Mouse (Mus musculus): ENCODE data around the gene Tpgs1. TPM values are rescaled to one million over a fixed set of nuclear protein-coding genes. Genes with fewer than 3 reads are reported as not detected.

Tpgs1 gene
- polyA plus RNA-seq, 1 experiment from 2014 or later: 65.6 TPM

DNA sequence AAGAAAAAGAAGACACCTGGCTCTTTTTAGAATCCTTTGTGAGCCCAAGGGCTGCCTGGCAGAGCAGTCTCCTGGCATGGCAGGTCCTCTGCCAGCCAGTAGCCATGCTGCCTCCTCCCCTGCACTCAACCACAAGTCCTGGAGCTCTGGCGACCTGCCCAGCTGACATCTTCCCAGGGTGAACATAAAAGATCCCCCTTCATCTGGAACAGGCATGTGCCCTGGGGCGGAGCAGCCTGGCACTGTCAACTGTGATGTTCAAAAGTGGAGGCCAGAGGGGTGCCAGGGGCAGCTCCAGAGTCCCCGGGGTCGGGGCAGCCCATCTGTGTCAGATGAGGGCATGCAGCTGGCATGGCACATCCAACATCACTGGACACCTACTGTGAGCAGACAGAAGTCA lies 45.8 kb downstream of the Tpgs1 start:
- Histone ChIP-seq H3K27ac (replicated peaks; ENCODE audit: low read depth, low read length) (no peak overlapping the region), H3K9me3 (replicated peaks; ENCODE audit: control insufficient read depth, low read length) (no peaks in the 10 kb centered on the region), H3K36me3 (replicated peaks; ENCODE audit: control insufficient read depth, insufficient read depth, low read depth, low read length) (no peaks in the 10 kb centered on the region; the same call in none of the 2 replicates), H3K4me3 (ENCODE audit: low read depth, low read length) (no peak overlapping the region), H3K27me3 (ENCODE audit: control insufficient read depth, insufficient read depth, low read length) (peaks cover 29% of the 10 kb centered on the region), H3K9ac (replicated peaks; ENCODE audit: low read length) (no peak overlapping the region), H3K4me2 (ENCODE audit: low read depth, low read length) (no peak overlapping the region), H3K4me1 (ENCODE audit: control insufficient read depth, insufficient read depth, low read length) (peaks cover 4% of the 10 kb centered on the region; the same call in 1 of the 2 replicates)
- 64% methylated on average over 4 of the region's 4 CpGs for WGBS
- ATAC-seq (replicated peaks; ENCODE audit: insufficient number of reproducible peaks, low FRiP score, low TSS enrichment, low read depth) (no peak), DNase-seq (ENCODE audit: low spot score) (no peak)

DNA sequence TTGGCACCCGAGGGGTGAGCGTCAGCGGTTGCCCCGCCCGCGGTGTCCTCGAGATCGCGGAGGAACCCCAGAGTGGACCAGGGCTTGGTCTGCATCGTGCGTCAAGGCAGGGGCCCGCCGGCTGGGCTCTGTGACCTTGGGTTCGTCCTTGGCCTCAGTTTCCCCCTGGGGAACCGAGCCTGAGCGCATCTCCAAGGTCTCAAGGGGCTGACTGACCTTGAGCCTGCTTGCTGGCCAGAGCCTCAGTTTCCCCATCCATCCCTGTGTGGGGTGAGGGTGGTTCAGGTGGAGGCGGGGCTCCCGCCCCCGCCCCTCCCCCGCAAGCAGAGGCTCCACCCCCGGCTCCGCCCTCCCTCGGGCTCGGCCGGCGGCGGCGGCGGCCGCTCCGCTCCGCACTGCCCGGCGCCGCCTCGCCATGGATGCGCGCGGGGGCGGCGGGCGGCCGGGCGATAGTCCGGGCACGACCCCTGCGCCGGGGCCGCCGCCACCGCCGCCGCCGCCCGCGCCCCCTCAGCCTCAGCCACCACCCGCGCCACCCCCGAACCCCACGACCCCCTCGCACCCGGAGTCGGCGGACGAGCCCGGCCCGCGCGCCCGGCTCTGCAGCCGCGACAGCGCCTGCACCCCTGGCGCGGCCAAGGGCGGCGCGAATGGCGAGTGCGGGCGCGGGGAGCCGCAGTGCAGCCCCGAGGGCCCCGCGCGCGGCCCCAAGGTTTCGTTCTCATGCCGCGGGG lies 47.3 kb downstream of the Tpgs1 start, which contains the start of gene Hcn2:
Gene Hcn2, plus strand, starts transcription at position 381 of the 734 bp plus-strand sequence.
- H3K4me3 ChIP-seq (ENCODE audit: low read depth, low read length): peak within 1 kb of the TSS; percentile 58
- H3K4me2 ChIP-seq (ENCODE audit: low read depth, low read length): peak within 1 kb of the TSS; percentile 97
- no peaks in the 10 kb centered on the region for H3K9me3 ChIP-seq (replicated peaks; ENCODE audit: control insufficient read depth, low read length)
- peak within 1 kb of the TSS; percentile 51 for H3K9ac ChIP-seq (replicated peaks; ENCODE audit: low read length)
- WGBS: 3% methylated on average over 45 of the region's 91 CpGs
- H3K27ac ChIP-seq (replicated peaks; ENCODE audit: low read depth, low read length): no peak within 1 kb of the TSS
- H3K27me3 ChIP-seq (ENCODE audit: control insufficient read depth, insufficient read depth, low read length): peaks cover 29% of the 10 kb centered on the region
- ATAC-seq (replicated peaks; ENCODE audit: insufficient number of reproducible peaks, low FRiP score, low TSS enrichment, low read depth) (no peak), DNase-seq (ENCODE audit: low spot score) (no peak)
- no peaks in the 10 kb centered on the region; the same call in 1 of the 2 replicates for H3K36me3 ChIP-seq (replicated peaks; ENCODE audit: control insufficient read depth, insufficient read depth, low read depth, low read length)
- peaks cover 4% of the 10 kb centered on the region; the same call in 1 of the 2 replicates for H3K4me1 ChIP-seq (ENCODE audit: control insufficient read depth, insufficient read depth, low read length)

DNA sequence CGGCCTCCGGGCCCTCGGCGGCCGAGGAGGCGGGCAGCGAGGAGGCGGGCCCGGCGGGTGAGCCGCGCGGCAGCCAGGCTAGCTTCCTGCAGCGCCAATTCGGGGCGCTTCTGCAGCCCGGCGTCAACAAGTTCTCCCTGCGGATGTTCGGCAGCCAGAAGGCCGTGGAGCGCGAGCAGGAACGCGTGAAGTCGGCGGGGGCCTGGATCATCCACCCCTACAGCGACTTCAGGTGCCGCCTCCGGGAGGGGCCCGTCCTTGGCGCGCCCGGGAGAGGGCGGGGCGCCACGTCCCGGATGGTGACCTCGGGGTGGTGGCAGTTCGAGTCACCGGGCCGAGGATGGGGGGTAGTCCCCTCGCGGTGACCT lies 47.8 kb downstream of the Tpgs1 start:
- 0% methylated on average over 39 of the region's 44 CpGs for WGBS
- Histone ChIP-seq H3K4me2 (ENCODE audit: low read depth, low read length) (peak overlapping the region; percentile 97), H3K36me3 (replicated peaks; ENCODE audit: control insufficient read depth, insufficient read depth, low read depth, low read length) (no peaks in the 10 kb centered on the region; the same call in 1 of the 2 replicates), H3K9ac (replicated peaks; ENCODE audit: low read length) (peak overlapping the region; percentile 51), H3K9me3 (replicated peaks; ENCODE audit: control insufficient read depth, low read length) (no peaks in the 10 kb centered on the region), H3K4me1 (ENCODE audit: control insufficient read depth, insufficient read depth, low read length) (peaks cover 4% of the 10 kb centered on the region; the same call in 1 of the 2 replicates), H3K27ac (replicated peaks; ENCODE audit: low read depth, low read length) (no peak overlapping the region), H3K4me3 (ENCODE audit: low read depth, low read length) (peak overlapping the region; percentile 58), H3K27me3 (ENCODE audit: control insufficient read depth, insufficient read depth, low read length) (peaks cover 29% of the 10 kb centered on the region)
- DNase-seq (ENCODE audit: low spot score) (no peak), ATAC-seq (replicated peaks; ENCODE audit: insufficient number of reproducible peaks, low FRiP score, low TSS enrichment, low read depth) (no peak)

DNA sequence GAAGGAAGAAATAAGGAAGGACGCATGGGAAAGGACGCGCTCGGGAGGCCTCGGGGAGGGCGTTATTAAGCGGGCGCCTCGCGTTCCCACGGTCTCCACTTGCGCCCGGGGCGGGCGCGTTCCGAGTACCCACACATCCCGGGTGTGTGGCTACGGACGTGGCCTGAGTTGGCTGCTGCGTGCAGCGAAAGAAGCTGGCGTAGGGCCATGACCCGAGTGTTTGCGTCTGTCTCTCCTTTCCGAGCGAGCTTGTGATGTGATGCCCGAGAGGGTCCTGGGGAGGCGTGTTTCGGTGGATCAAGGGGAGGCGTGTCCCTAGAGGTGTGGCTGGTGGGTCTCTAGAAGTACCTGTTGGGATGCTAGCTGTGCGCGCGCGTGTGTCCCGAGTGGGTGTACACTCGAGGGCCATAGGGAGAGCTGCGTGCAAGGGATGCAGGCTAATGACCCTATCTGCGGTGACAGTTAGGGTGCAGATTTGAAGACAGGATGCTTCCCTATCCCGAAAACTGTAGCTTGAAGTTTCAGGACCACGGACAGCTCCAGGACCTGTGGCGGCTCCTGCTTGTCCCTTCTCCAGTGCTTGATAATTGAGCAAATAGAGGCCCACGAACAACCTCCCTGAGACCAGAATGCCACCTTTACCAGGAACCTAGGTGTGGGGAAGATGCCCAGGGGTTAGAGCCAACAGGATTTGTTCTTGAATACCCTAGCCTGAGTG lies 48.6 kb downstream of the Tpgs1 start:
- Histone ChIP-seq H3K4me2 (ENCODE audit: low read depth, low read length) (peak overlapping the region; percentile 5; the same call in 1 of the 2 replicates), H3K36me3 (replicated peaks; ENCODE audit: control insufficient read depth, insufficient read depth, low read depth, low read length) (no peaks in the 10 kb centered on the region), H3K9ac (replicated peaks; ENCODE audit: low read length) (no peak overlapping the region), H3K4me1 (ENCODE audit: control insufficient read depth, insufficient read depth, low read length) (peaks cover 4% of the 10 kb centered on the region; the same call in 1 of the 2 replicates), H3K9me3 (replicated peaks; ENCODE audit: control insufficient read depth, low read length) (no peaks in the 10 kb centered on the region), H3K4me3 (ENCODE audit: low read depth, low read length) (no peak overlapping the region; the same call in 1 of the 2 replicates), H3K27ac (replicated peaks; ENCODE audit: low read depth, low read length) (no peak overlapping the region), H3K27me3 (ENCODE audit: control insufficient read depth, insufficient read depth, low read length) (peaks cover 29% of the 10 kb centered on the region)
- DNase-seq (ENCODE audit: low spot score) (peak; percentile 91), ATAC-seq (replicated peaks; ENCODE audit: insufficient number of reproducible peaks, low FRiP score, low TSS enrichment, low read depth) (no peak)
- WGBS: 7% methylated on average over 42 of the region's 43 CpGs

DNA sequence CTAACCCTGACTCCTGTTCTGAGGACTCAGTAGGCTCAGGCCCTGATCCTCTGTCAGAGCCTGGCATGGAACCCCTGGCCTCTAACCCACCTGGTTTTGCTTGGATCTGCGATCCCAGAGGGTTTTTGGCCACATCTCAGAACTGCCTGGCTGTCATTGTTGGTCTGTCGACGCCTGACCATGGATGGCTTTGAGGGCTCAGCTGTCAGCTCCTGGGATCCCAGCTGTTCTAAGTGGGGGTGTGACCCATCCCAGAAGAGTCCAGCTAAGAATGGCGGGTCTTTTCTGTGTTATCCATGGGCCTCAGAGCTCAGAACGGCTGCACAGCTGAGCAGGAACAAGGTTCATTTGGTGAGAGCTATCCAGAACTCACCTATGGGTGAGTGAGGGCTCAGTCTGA lies 51.9 kb downstream of the Tpgs1 start:
- Histone ChIP-seq H3K4me1 (ENCODE audit: control insufficient read depth, insufficient read depth, low read length) (peaks cover 4% of the 10 kb centered on the region; the same call in 1 of the 2 replicates), H3K27ac (replicated peaks; ENCODE audit: low read depth, low read length) (no peak overlapping the region), H3K36me3 (replicated peaks; ENCODE audit: control insufficient read depth, insufficient read depth, low read depth, low read length) (no peaks in the 10 kb centered on the region; the same call in 1 of the 2 replicates), H3K27me3 (ENCODE audit: control insufficient read depth, insufficient read depth, low read length) (peaks cover 18% of the 10 kb centered on the region), H3K4me3 (ENCODE audit: low read depth, low read length) (no peak overlapping the region), H3K4me2 (ENCODE audit: low read depth, low read length) (no peak overlapping the region), H3K9ac (replicated peaks; ENCODE audit: low read length) (no peak overlapping the region), H3K9me3 (replicated peaks; ENCODE audit: control insufficient read depth, low read length) (no peaks in the 10 kb centered on the region)
- no peak for DNase-seq (ENCODE audit: low spot score)
- WGBS: 68% methylated on average over 5 of the region's 5 CpGs
- no peak for ATAC-seq (replicated peaks; ENCODE audit: insufficient number of reproducible peaks, low FRiP score, low TSS enrichment, low read depth)

DNA sequence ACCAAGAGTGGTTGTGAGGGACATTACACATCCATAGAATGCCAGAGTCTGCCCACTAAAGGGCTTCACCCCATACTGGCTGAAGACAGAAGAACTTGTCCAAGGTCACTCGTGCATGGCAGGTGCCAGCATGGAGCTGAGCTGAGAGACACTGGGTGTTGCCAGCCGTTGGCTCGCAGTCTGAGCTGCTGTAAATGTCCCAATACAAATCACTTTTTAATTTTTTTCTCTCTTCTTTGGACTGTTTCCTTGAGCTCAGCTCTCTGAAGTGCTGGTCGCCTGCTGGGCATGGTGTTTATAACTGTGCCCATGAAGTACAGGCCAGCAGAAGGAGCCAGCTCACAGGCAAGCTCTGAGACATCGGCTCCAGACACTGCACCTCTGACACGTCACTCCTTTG lies 53.9 kb downstream of the Tpgs1 start:
- 73% methylated on average over 6 of the region's 6 CpGs for WGBS
- Histone ChIP-seq H3K4me1 (ENCODE audit: control insufficient read depth, insufficient read depth, low read length) (no peaks in the 10 kb centered on the region), H3K27me3 (ENCODE audit: control insufficient read depth, insufficient read depth, low read length) (no peaks in the 10 kb centered on the region), H3K4me3 (ENCODE audit: low read depth, low read length) (no peak overlapping the region), H3K9ac (replicated peaks; ENCODE audit: low read length) (no peak overlapping the region), H3K27ac (replicated peaks; ENCODE audit: low read depth, low read length) (no peak overlapping the region), H3K36me3 (replicated peaks; ENCODE audit: control insufficient read depth, insufficient read depth, low read depth, low read length) (no peaks in the 10 kb centered on the region; the same call in 1 of the 2 replicates), H3K9me3 (replicated peaks; ENCODE audit: control insufficient read depth, low read length) (no peaks in the 10 kb centered on the region), H3K4me2 (ENCODE audit: low read depth, low read length) (no peak overlapping the region)
- DNase-seq (ENCODE audit: low spot score) (no peak), ATAC-seq (replicated peaks; ENCODE audit: insufficient number of reproducible peaks, low FRiP score, low TSS enrichment, low read depth) (no peak)

DNA sequence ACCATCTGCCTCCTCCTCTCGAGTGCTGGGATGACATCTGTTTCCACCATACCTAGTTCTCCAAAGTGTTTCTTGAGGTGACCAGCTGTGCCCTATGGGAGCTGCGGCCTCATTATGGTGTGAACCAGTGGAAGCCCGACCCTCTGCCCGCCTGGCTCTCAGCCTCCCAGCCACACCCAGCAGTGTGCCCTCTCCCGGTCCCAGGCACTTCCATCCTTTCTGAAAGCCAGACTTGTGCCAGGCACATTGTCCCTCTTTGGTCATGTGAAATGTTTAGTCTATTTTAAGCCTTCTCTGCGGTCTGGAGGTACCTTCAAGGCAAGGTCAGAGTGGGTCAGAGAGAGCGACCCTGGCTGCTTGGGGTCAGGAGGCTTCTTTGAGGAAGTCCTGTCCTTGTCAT lies 54.5 kb downstream of the Tpgs1 start:
- Histone ChIP-seq H3K27ac (replicated peaks; ENCODE audit: low read depth, low read length) (no peak overlapping the region), H3K36me3 (replicated peaks; ENCODE audit: control insufficient read depth, insufficient read depth, low read depth, low read length) (no peaks in the 10 kb centered on the region; the same call in 1 of the 2 replicates), H3K4me1 (ENCODE audit: control insufficient read depth, insufficient read depth, low read length) (no peaks in the 10 kb centered on the region), H3K27me3 (ENCODE audit: control insufficient read depth, insufficient read depth, low read length) (no peaks in the 10 kb centered on the region), H3K9ac (replicated peaks; ENCODE audit: low read length) (no peak overlapping the region), H3K9me3 (replicated peaks; ENCODE audit: control insufficient read depth, low read length) (no peaks in the 10 kb centered on the region), H3K4me3 (ENCODE audit: low read depth, low read length) (no peak overlapping the region), H3K4me2 (ENCODE audit: low read depth, low read length) (no peak overlapping the region)
- no peak for DNase-seq (ENCODE audit: low spot score)
- ATAC-seq (replicated peaks; ENCODE audit: insufficient number of reproducible peaks, low FRiP score, low TSS enrichment, low read depth): no peak
- WGBS: 82% methylated on average over 7 of the region's 7 CpGs

All from embryonic facial prominence, embryonic 11.5 days (tissue).